Mouse (Mus musculus) thymus, adult 18-20 months (tissue): Measurements from ENCODE around the gene Eif2b5.
"Not testable (repeated sequence)": the region's sequence is repeated elsewhere in the genome, so short reads cannot be mapped to it uniquely, and the experiment has no call there.

ENCODE experiments used
- DNase-seq, 2 experiments: peaks; one replicate each; pipeline ENCODE4 v3.0.0; 2022; ENCODE audit warnings: mixed read lengths in 2 of 2

Eif2b5 gene

GRCm38 (mm10) chr16:20498677-20499475, at the start of gene Eif2b5:
Eif2b5 (plus strand) TSS chr16:20498817.
- peak; percentile 90 to 96 for DNase-seq

- no peak for DNase-seq
These were observed 46.8 kb upstream of the Eif2b5 start for GRCm38 (mm10) chr16:20451774-20452173.

- no peak for DNase-seq
These were observed 44.4 kb upstream of the Eif2b5 start for GRCm38 (mm10) chr16:20454155-20454654.

- DNase-seq = no peak
These were observed 42.5 kb upstream of the Eif2b5 start for GRCm38 (mm10) chr16:20456106-20456505.

- DNase-seq = peak in 1 of 2 experiments; percentile 51
These were observed 39.9 kb upstream of the Eif2b5 start for GRCm38 (mm10) chr16:20458736-20459135.

- DNase-seq = no peak
These were observed 33.9 kb upstream of the Eif2b5 start for GRCm38 (mm10) chr16:20464725-20465124.

GRCm38 (mm10) chr16:20470981-20471380, 27.6 kb upstream of the Eif2b5 start:
- no peak for DNase-seq

GRCm38 (mm10) chr16:20471686-20472085, 26.9 kb upstream of the Eif2b5 start:
- DNase-seq = no peak

- no peak for DNase-seq
These were observed 24.9 kb upstream of the Eif2b5 start for GRCm38 (mm10) chr16:20473748-20474147.

- no peak for DNase-seq
These were observed 24.4 kb upstream of the Eif2b5 start for GRCm38 (mm10) chr16:20474211-20474610.

- no peak for DNase-seq
These were observed 23.8 kb upstream of the Eif2b5 start for GRCm38 (mm10) chr16:20474786-20475185.

GRCm38 (mm10) chr16:20475335-20475734, 23.3 kb upstream of the Eif2b5 start:
- DNase-seq = no peak

GRCm38 (mm10) chr16:20476857-20477256, 21.8 kb upstream of the Eif2b5 start:
- DNase-seq = no peak

- DNase-seq = no peak
These were observed 21.3 kb upstream of the Eif2b5 start for GRCm38 (mm10) chr16:20477270-20477669.

GRCm38 (mm10) chr16:20478504-20478903, 20.1 kb upstream of the Eif2b5 start:
- no peak for DNase-seq

GRCm38 (mm10) chr16:20479026-20479760, 19.4 kb upstream of the Eif2b5 start:
- not testable (repeated sequence) for DNase-seq

- DNase-seq = peak in 1 of 2 experiments; percentile 33
These were observed 18.5 kb upstream of the Eif2b5 start for GRCm38 (mm10) chr16:20480115-20480514.

GRCm38 (mm10) chr16:20481746-20482145, 16.9 kb upstream of the Eif2b5 start:
- DNase-seq = no peak

GRCm38 (mm10) chr16:20483716-20484115, 14.9 kb upstream of the Eif2b5 start:
- not testable (repeated sequence) for DNase-seq

- no peak for DNase-seq
These were observed 13.6 kb upstream of the Eif2b5 start for GRCm38 (mm10) chr16:20485061-20485460.

- no peak for DNase-seq
These were observed 12.6 kb upstream of the Eif2b5 start for GRCm38 (mm10) chr16:20486048-20486447.

GRCm38 (mm10) chr16:20488151-20488550, 10.5 kb upstream of the Eif2b5 start:
- no peak for DNase-seq

GRCm38 (mm10) chr16:20488751-20489150, 9.9 kb upstream of the Eif2b5 start:
- not testable (repeated sequence) for DNase-seq

GRCm38 (mm10) chr16:20489233-20489632, 9.4 kb upstream of the Eif2b5 start:
- no peak for DNase-seq
